Mouse (Mus musculus): Measurements from ENCODE around the gene Fam104a. TPM values are rescaled to one million over a fixed set of nuclear protein-coding genes. Genes with fewer than 3 reads are reported as not detected.

Gene Fam104a
- polyA plus RNA-seq (2015; fragmentation: Nextera tagmentation; extraction: Ambion mirVana) = 32.3 and 35.0 TPM in 2 replicates

GRCm38 (mm10) chr11:113683957-113684706, at the start of gene Fam104a, which contains the start of gene D11Wsu47e:
Gene Fam104a (minus strand): TSS chr11:113684155.
Gene D11Wsu47e (plus strand): TSS chr11:113684412.

GRCm38 (mm10) chr11:113709731-113710256, 25.8 kb upstream of the Fam104a start, which contains the start of gene Cpsf4l:
Gene Cpsf4l (minus strand): TSS chr11:113710017.

GRCm38 (mm10) chr11:113649353-113650210, 34.4 kb downstream of the Fam104a start, which contains the start of gene Slc39a11:
Gene Slc39a11 (minus strand): TSS chr11:113650079.

GRCm38 (mm10) chr11:113648690-113649352, 35.1 kb downstream of the Fam104a start, which contains the start of gene Cog1:
Gene Cog1 (plus strand): TSS chr11:113649169.

GRCm38 (mm10) chr11:113618672-113619419, 65.1 kb downstream of the Fam104a start, which contains the start of gene Sstr2:
Gene Sstr2 (plus strand): TSS chr11:113619342.

Other genes starting within 250 kb of the Fam104a start
- gene Sstr2, start 64.8 kb downstream of the Fam104a start, polyA plus RNA-seq (2015; fragmentation: Nextera tagmentation; extraction: Ambion mirVana) = 0.09 and 0.29 TPM in 2 replicates
- 13.0 and 13.9 TPM in 2 replicates for gene Cog1, start 35.0 kb downstream of the Fam104a start, polyA plus RNA-seq (2015; fragmentation: Nextera tagmentation; extraction: Ambion mirVana)
- gene Slc39a11, start 34.1 kb downstream of the Fam104a start, polyA plus RNA-seq (2015; fragmentation: Nextera tagmentation; extraction: Ambion mirVana) = 5.4 and 7.3 TPM in 2 replicates
- gene D11Wsu47e, start 257 bp upstream of the Fam104a start, polyA plus RNA-seq (2015; fragmentation: Nextera tagmentation; extraction: Ambion mirVana) = 7.4 and 8.5 TPM in 2 replicates
- 0.21 TPM in 1 of 2 replicates, not detected in the other for gene Cpsf4l, start 25.9 kb upstream of the Fam104a start, polyA plus RNA-seq (2015; fragmentation: Nextera tagmentation; extraction: Ambion mirVana)
- 15.9 and 20.2 TPM in 2 replicates for gene Cdc42ep4, start 67.7 kb upstream of the Fam104a start, polyA plus RNA-seq (2015; fragmentation: Nextera tagmentation; extraction: Ambion mirVana)

Measured in skeletal muscle tissue, postnatal 0 days (tissue).